Mouse (Mus musculus): ENCODE data around the gene Brd9. TPM values are rescaled to one million over a fixed set of nuclear protein-coding genes. Genes with fewer than 3 reads are reported as not detected.

The Brd9 gene
- polyA plus RNA-seq, 1 experiment from 2014 or later, result 38.6 TPM

- H3K27ac ChIP-seq (replicated peaks in 1 of 2; ENCODE audit: control insufficient read depth in 1 of 2, insufficient read depth in 1 of 2, low read depth in 2 of 2, low read length in 2 of 2), result no peak overlapping the region
- WGBS, result 75% methylated on average over 4 of the region's 4 CpGs
- H3K9me3 ChIP-seq (ENCODE audit: control insufficient read depth, low read length), result no peaks in the 10 kb centered on the region
- no peak overlapping the region for H3K4me2 ChIP-seq (ENCODE audit: low read length)
- no peaks in the 10 kb centered on the region for H3K4me1 ChIP-seq (ENCODE audit: control insufficient read depth in 2 of 2, insufficient read depth in 2 of 2, low read length in 2 of 2)
- no peak overlapping the region for H3K9ac ChIP-seq (ENCODE audit: low read length)
- ATAC-seq (ENCODE audit: insufficient number of reproducible peaks, insufficient read depth, low FRiP score, low read depth), result no peak
- H3K27me3 ChIP-seq (ENCODE audit: control insufficient read depth, insufficient read depth, low read length), result no peaks in the 10 kb centered on the region
- H3K4me3 ChIP-seq (ENCODE audit: control insufficient read depth in 1 of 2, insufficient read depth in 1 of 2, low read depth in 1 of 2, low read length in 2 of 2), result no peak overlapping the region
- peaks cover 62% of the 10 kb centered on the region for H3K36me3 ChIP-seq (ENCODE audit: control insufficient read depth, insufficient read depth, low read length)
Measured at GRCm38 (mm10) chr13:73961177-73961576, 23.6 kb downstream of the Brd9 start.

- Histone ChIP-seq H3K4me1 (ENCODE audit: control insufficient read depth in 2 of 2, insufficient read depth in 2 of 2, low read length in 2 of 2) (no peaks in the 10 kb centered on the region), H3K4me2 (ENCODE audit: low read length) (no peak within 1 kb of the TSS), H3K9me3 (ENCODE audit: control insufficient read depth, low read length) (no peaks in the 10 kb centered on the region), H3K27me3 (ENCODE audit: control insufficient read depth, insufficient read depth, low read length) (no peaks in the 10 kb centered on the region), H3K36me3 (ENCODE audit: control insufficient read depth, insufficient read depth, low read length) (peaks cover 38% of the 10 kb centered on the region), H3K9ac (ENCODE audit: low read length) (no peak within 1 kb of the TSS), H3K27ac (replicated peaks in 1 of 2; ENCODE audit: control insufficient read depth in 1 of 2, insufficient read depth in 1 of 2, low read depth in 2 of 2, low read length in 2 of 2) (no peak within 1 kb of the TSS), H3K4me3 (ENCODE audit: control insufficient read depth in 1 of 2, insufficient read depth in 1 of 2, low read depth in 1 of 2, low read length in 2 of 2) (no peak within 1 kb of the TSS)
- ATAC-seq (ENCODE audit: insufficient number of reproducible peaks, insufficient read depth, low FRiP score, low read depth), result no peak
- WGBS, result 85% methylated on average over 5 of the region's 5 CpGs
Measured at GRCm38 (mm10) chr13:73963551-73963950, 25.9 kb downstream of the Brd9 start, which contains the start of gene Zdhhc11. Gene Zdhhc11 (plus strand): TSS chr13:73963851.

- peak overlapping the region; percentile 43 for H3K4me2 ChIP-seq (ENCODE audit: low read length)
- H3K4me3 ChIP-seq (ENCODE audit: control insufficient read depth in 1 of 2, insufficient read depth in 1 of 2, low read depth in 1 of 2, low read length in 2 of 2), result no peak overlapping the region; a peak in 2 of 4 replicates
- H3K27me3 ChIP-seq (ENCODE audit: control insufficient read depth, insufficient read depth, low read length), result no peaks in the 10 kb centered on the region
- H3K9me3 ChIP-seq (ENCODE audit: control insufficient read depth, low read length), result no peaks in the 10 kb centered on the region
- 13% methylated on average over 12 of the region's 12 CpGs for WGBS
- peaks cover 8 to 10% of the 10 kb centered on the region in 2 experiments; a peak in 3 of 4 replicates for H3K4me1 ChIP-seq (ENCODE audit: control insufficient read depth in 2 of 2, insufficient read depth in 2 of 2, low read length in 2 of 2)
- H3K9ac ChIP-seq (ENCODE audit: low read length), result peak overlapping the region; percentile 10; the same call in 1 of the 2 replicates
- H3K36me3 ChIP-seq (ENCODE audit: control insufficient read depth, insufficient read depth, low read length), result no peaks in the 10 kb centered on the region
- peak overlapping the region; percentile 65 to 73 for H3K27ac ChIP-seq (replicated peaks in 1 of 2; ENCODE audit: control insufficient read depth in 1 of 2, insufficient read depth in 1 of 2, low read depth in 2 of 2, low read length in 2 of 2)
- peak; percentile 91 for ATAC-seq (ENCODE audit: insufficient number of reproducible peaks, insufficient read depth, low FRiP score, low read depth)
Measured at GRCm38 (mm10) chr13:73970545-73971448, 33.2 kb downstream of the Brd9 start.

GRCm38 (mm10) chr13:73974523-73974922, 36.9 kb downstream of the Brd9 start:
- Histone ChIP-seq H3K4me3 (ENCODE audit: control insufficient read depth in 1 of 2, insufficient read depth in 1 of 2, low read depth in 1 of 2, low read length in 2 of 2) (no peak overlapping the region), H3K36me3 (ENCODE audit: control insufficient read depth, insufficient read depth, low read length) (no peaks in the 10 kb centered on the region), H3K27me3 (ENCODE audit: control insufficient read depth, insufficient read depth, low read length) (no peaks in the 10 kb centered on the region), H3K9ac (ENCODE audit: low read length) (no peak overlapping the region), H3K4me2 (ENCODE audit: low read length) (no peak overlapping the region), H3K27ac (replicated peaks in 1 of 2; ENCODE audit: control insufficient read depth in 1 of 2, insufficient read depth in 1 of 2, low read depth in 2 of 2, low read length in 2 of 2) (no peak overlapping the region), H3K4me1 (ENCODE audit: control insufficient read depth in 2 of 2, insufficient read depth in 2 of 2, low read length in 2 of 2) (peaks cover 8 to 10% of the 10 kb centered on the region in 2 experiments; a peak in 3 of 4 replicates), H3K9me3 (ENCODE audit: control insufficient read depth, low read length) (no peaks in the 10 kb centered on the region)
- ATAC-seq (ENCODE audit: insufficient number of reproducible peaks, insufficient read depth, low FRiP score, low read depth), result no peak
- 85% methylated on average over 3 of the region's 3 CpGs for WGBS

GRCm38 (mm10) chr13:73976935-73977334, 39.3 kb downstream of the Brd9 start:
- Histone ChIP-seq H3K27ac (replicated peaks in 1 of 2; ENCODE audit: control insufficient read depth in 1 of 2, insufficient read depth in 1 of 2, low read depth in 2 of 2, low read length in 2 of 2) (no peak overlapping the region), H3K4me2 (ENCODE audit: low read length) (no peak overlapping the region), H3K9ac (ENCODE audit: low read length) (no peak overlapping the region), H3K4me3 (ENCODE audit: control insufficient read depth in 1 of 2, insufficient read depth in 1 of 2, low read depth in 1 of 2, low read length in 2 of 2) (no peak overlapping the region), H3K9me3 (ENCODE audit: control insufficient read depth, low read length) (no peaks in the 10 kb centered on the region), H3K27me3 (ENCODE audit: control insufficient read depth, insufficient read depth, low read length) (no peaks in the 10 kb centered on the region), H3K36me3 (ENCODE audit: control insufficient read depth, insufficient read depth, low read length) (no peaks in the 10 kb centered on the region), H3K4me1 (ENCODE audit: control insufficient read depth in 2 of 2, insufficient read depth in 2 of 2, low read length in 2 of 2) (no peaks in the 10 kb centered on the region)
- no peak for ATAC-seq (ENCODE audit: insufficient number of reproducible peaks, insufficient read depth, low FRiP score, low read depth)
- 82% methylated on average over 5 of the region's 5 CpGs for WGBS

GRCm38 (mm10) chr13:73990325-73990724, 52.7 kb downstream of the Brd9 start:
- no peak overlapping the region for H3K27ac ChIP-seq (replicated peaks in 1 of 2; ENCODE audit: control insufficient read depth in 1 of 2, insufficient read depth in 1 of 2, low read depth in 2 of 2, low read length in 2 of 2)
- no peaks in the 10 kb centered on the region for H3K36me3 ChIP-seq (ENCODE audit: control insufficient read depth, insufficient read depth, low read length)
- no peak overlapping the region for H3K4me2 ChIP-seq (ENCODE audit: low read length)
- no peak overlapping the region for H3K4me3 ChIP-seq (ENCODE audit: control insufficient read depth in 1 of 2, insufficient read depth in 1 of 2, low read depth in 1 of 2, low read length in 2 of 2)
- H3K9me3 ChIP-seq (ENCODE audit: control insufficient read depth, low read length), result no peaks in the 10 kb centered on the region
- WGBS, result 70% methylated on average over 5 of the region's 5 CpGs
- H3K4me1 ChIP-seq (ENCODE audit: control insufficient read depth in 2 of 2, insufficient read depth in 2 of 2, low read length in 2 of 2), result peaks cover 2 to 10% of the 10 kb centered on the region in 2 experiments; a peak in 2 of 4 replicates
- no peak for ATAC-seq (ENCODE audit: insufficient number of reproducible peaks, insufficient read depth, low FRiP score, low read depth)
- no peak overlapping the region for H3K9ac ChIP-seq (ENCODE audit: low read length)
- no peaks in the 10 kb centered on the region for H3K27me3 ChIP-seq (ENCODE audit: control insufficient read depth, insufficient read depth, low read length)

GRCm38 (mm10) chr13:73990761-73991160, 53.1 kb downstream of the Brd9 start:
- 6% methylated on average over 2 of the region's 2 CpGs for WGBS
- Histone ChIP-seq H3K4me2 (ENCODE audit: low read length) (no peak overlapping the region), H3K9me3 (ENCODE audit: control insufficient read depth, low read length) (no peaks in the 10 kb centered on the region), H3K36me3 (ENCODE audit: control insufficient read depth, insufficient read depth, low read length) (no peaks in the 10 kb centered on the region), H3K9ac (ENCODE audit: low read length) (no peak overlapping the region), H3K4me1 (ENCODE audit: control insufficient read depth in 2 of 2, insufficient read depth in 2 of 2, low read length in 2 of 2) (peaks cover 2 to 10% of the 10 kb centered on the region in 2 experiments; a peak in 2 of 4 replicates), H3K27ac (replicated peaks in 1 of 2; ENCODE audit: control insufficient read depth in 1 of 2, insufficient read depth in 1 of 2, low read depth in 2 of 2, low read length in 2 of 2) (0 out of 4 replicates have a peak overlapping the region, but pooled peaks of 1 of the 2 experiments have one; percentile 33), H3K4me3 (ENCODE audit: control insufficient read depth in 1 of 2, insufficient read depth in 1 of 2, low read depth in 1 of 2, low read length in 2 of 2) (no peak overlapping the region), H3K27me3 (ENCODE audit: control insufficient read depth, insufficient read depth, low read length) (no peaks in the 10 kb centered on the region)
- no peak for ATAC-seq (ENCODE audit: insufficient number of reproducible peaks, insufficient read depth, low FRiP score, low read depth)
